Mouse (Mus musculus): ENCODE data around the gene Svs4.
"Not testable (repeated sequence)": the region's sequence is repeated elsewhere in the genome, so short reads cannot be mapped to it uniquely, and the experiment has no call there.

Svs4 gene

DNA sequence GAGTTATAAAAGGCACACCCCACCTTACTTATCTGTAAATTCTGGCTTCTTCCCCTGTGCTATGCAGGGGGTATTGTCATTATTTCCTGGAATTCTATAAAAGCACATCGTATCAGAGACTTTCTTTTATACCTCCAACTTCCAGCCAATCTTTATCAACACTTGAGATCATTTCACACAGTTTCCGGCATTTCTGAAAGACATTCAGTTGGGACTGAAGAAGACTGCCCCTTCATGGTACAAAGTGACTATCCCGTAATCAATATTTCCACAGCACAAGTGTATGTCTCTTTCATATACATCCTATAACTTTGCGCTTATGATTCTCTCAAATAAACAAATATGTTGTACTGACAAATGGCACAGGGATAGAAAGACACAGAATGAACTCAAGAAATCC is at the start of gene Svs4:
TSS of gene Svs4 (minus strand) at position 101 of the 400 bp plus-strand sequence.
- no peak for DNase-seq (ENCODE audit: low read depth)

DNA sequence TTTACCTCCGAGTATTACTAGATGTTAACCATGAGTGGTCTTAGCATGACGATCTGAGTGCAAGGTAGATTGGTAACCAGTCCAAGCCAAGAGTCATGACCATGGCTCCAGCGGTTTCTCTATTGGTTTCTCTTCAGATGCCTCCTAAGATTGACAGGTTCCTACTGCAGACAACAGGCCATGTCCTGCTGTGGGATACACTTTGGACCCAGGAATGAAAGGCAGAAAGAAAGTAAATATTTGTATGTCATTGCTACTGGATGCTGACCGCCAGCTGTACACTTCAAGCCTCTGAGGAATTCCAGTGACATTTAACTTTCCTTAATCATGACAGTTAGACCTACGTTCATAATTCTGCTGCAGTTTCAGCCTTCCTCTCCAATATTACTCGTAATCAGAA is 42.7 kb upstream of the Svs4 start:
- DNase-seq (ENCODE audit: low read depth): no peak

DNA sequence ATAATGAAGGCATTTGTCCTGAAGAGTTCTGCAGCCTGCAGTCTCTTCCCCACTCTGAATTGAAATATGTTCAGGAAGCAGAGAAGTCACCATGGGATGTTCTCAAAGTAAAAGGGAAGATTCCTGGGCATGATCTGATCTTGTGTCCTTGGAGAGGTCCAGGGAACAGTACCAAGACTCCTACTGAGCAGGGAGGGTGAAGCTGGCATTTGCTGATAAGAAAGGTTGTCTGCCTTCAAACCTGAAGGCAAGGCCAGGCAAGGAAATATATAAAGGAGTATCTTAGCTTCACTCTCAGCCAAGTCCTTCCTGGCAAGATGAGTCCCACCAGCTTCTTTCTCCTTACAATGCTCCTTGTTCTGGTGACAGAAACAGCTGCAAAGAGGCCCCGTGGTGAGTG is 38.2 kb upstream of the Svs4 start, which contains the start of gene Svs6:
TSS of gene Svs6 (plus strand) at position 301 of the 400 bp plus-strand sequence.
- DNase-seq (ENCODE audit: low read depth): not testable (repeated sequence)

- not testable (repeated sequence) for DNase-seq (ENCODE audit: low read depth)
Measured at GRCm38 (mm10) chr2:164315460-164315859, 37.2 kb upstream of the Svs4 start.

- peak; percentile 14 for DNase-seq (ENCODE audit: low read depth)
Measured at GRCm38 (mm10) chr2:164312599-164312998, 34.3 kb upstream of the Svs4 start.

- DNase-seq (ENCODE audit: low read depth): not testable (repeated sequence)
Measured at GRCm38 (mm10) chr2:164288968-164289367, 10.7 kb upstream of the Svs4 start, which contains the start of gene Svs3a. TSS of gene Svs3a (plus strand) at chr2:164289268.

- not testable (repeated sequence) for DNase-seq (ENCODE audit: low read depth)
Measured at GRCm38 (mm10) chr2:164256540-164256939, 21.7 kb downstream of the Svs4 start, which contains the start of gene Svs3b. TSS of gene Svs3b (minus strand) at chr2:164256640.

DNA sequence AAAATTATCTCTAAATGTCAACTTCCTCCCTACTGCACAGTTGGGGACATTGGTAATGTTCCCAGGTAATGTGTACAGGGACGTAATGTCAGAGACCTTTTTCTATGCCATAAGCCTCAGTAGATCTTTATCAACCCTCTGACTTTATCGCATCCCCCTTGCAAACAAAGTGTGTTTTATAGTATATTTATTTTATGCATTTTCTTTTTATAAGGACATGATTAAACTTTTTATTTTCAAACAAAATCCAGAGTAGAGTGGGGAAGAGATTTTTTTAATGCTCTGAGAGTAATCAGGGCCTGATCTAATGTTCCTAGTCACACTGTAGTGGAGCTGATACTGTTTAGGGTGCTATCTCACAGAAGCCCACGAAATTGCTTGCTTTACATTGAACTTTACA is 39.9 kb downstream of the Svs4 start, which contains the start of gene Svs2:
TSS of gene Svs2 (minus strand) at position 101 of the 400 bp plus-strand sequence.
- DNase-seq (ENCODE audit: low read depth): no peak

DNA sequence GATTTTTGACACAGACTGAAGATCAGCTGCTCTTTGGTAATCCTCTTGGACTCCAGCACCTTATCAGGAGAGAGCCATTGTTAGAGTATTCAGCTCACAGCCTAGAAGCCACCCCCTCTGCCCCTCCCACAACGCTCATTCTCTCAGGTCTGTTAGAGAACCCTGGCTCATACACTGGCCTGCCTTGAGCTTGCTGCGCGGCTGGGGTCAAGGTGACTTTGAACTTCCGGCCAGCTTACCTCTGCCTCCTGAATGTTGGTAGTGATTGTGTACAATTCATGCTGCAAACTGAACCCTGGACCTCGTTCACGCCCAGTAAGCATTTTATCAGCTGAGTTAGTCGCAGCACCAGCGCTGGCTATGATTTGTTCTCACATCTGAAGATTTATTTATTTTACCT is 45.6 kb downstream of the Svs4 start:
- DNase-seq (ENCODE audit: low read depth): no peak

GRCm38 (mm10) chr2:164228361-164229070 is 49.7 kb downstream of the Svs4 start:
- DNase-seq (ENCODE audit: low read depth): no peak

Data from NIH3T3 (cell line).